Mouse (Mus musculus) urinary bladder, adult 18-20 months (tissue): ENCODE results near the gene Ipcef1.

ENCODE experiments used
- DNase-seq, 2 experiments: peaks; one replicate each; pipeline ENCODE4 v3.0.0; 2022; ENCODE audit warnings: low spot score in 2 of 2, mixed read lengths in 2 of 2

Ipcef1 gene

DNA sequence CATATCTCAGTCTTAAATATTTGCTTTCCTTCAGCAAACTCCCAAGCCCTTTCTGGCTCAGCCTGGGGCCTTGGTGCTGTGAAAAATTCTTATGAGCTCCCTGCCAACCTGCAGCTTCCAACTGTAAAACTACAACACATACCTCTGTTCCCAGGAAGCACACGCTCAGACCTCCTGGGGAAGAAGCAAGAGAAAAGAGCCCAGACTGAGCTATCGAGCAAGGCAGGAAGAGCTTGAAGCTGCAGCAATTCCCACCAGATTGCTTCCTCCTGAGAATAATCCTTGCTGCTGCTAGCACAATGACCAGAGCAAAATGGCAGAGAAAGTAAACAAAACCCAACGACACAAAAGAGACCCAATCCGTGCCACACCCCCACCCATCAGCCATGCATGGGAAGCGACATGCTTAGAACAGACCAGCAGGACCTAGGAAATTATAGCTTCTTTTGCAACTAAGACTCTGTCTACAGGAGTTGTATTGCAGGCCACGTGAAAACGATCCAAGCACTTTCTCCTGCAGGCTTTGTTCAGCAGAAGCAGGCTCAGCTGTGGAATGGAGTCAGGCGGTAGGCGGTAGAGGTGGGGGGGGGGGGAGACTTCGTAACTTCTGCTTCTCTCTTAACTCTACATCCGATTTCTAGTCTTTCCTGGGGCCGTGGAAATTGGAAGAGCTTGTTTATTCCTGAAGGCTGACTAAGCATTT, at the start of gene Ipcef1:
Gene Ipcef1, minus strand, starts transcription at position 164 of the 703 bp plus-strand sequence.
- DNase-seq: no peak

DNA sequence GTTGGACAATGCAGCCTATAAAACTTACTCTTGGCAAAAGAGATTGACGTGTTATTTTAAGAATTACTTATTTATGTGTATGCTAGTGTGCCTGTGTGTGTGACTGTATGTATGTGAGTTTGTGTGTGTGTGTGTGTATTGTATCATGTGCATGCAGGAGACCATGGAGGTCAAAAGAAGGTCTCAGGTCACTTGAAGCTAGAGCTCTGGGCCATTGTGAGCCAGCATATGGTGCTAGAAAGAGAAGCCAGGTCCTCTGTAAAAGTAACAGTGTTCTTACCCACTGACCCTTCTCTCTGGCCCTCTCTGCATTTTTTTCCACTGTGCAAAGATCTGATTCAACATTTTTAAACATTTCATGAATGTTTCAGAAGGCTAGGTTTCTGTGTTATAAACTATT, 25.7 kb upstream of the Ipcef1 start:
- no peak for DNase-seq

DNA sequence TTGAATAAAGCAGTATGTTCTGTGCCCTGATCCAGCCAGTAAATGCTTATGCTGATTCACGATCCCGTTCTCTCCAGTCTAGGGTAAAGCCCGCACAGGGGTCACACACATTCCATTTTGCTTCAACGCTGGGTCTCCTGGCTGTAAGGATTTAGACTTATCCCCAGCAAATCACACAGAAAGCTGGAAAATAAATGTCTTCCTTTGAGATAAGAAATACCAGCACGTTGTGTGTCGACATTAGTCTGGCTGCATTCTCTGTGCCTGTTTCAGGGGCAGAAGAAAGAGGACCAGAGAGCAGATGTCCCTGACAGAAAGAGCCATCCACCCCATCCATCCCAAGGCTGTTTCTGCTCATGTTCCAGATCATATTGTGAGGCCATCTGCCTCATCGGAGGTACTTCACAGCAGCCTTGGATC, 25.1 kb upstream of the Ipcef1 start:
- no peak for DNase-seq

DNA sequence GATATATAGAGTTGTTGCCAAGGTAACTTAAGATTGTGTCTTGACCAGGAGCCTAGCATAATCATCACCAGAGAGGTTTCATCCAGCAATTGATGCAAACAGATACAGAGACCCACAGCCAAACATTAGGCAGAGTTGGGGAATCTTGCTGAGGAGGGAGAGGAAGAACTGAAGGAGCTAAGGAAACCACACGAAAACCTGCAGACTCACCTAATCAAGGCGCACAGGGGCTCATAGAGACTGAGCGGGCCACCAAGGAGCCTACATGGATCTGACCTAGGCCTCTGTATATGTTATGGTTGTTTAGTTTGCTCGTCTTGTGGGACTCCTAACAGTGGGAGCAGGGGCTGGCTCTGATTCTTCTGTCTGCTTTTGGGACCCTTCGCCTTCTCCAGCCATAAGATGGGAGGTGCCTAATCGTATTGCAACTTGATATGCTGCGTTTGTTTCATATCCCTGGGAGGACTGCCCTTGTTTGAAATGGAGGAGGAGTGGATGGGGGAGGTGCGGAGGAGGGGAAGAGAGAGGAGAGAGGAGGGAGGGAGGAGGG, 24.5 kb upstream of the Ipcef1 start:
- no peak for DNase-seq

DNA sequence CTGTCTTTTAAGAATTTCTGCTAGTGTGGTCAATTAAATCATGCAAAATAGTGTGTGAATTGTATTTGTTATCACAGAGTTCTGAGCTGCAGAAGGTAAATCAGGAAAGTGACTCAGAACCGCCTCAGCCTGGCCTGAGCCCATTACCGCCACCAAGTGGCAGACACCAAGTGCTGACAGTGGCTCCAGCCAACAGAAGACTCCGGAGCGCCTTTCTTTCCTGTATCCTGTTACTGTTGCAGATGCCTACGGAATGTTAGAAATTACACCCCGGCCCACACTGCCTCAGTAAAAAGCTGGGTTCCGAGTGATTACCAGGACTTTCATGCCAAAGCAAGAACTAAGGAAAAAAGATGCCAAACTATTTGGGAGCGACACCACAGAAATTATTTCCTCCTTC, 23.9 kb upstream of the Ipcef1 start:
- DNase-seq: peak; percentile 42 to 56

DNA sequence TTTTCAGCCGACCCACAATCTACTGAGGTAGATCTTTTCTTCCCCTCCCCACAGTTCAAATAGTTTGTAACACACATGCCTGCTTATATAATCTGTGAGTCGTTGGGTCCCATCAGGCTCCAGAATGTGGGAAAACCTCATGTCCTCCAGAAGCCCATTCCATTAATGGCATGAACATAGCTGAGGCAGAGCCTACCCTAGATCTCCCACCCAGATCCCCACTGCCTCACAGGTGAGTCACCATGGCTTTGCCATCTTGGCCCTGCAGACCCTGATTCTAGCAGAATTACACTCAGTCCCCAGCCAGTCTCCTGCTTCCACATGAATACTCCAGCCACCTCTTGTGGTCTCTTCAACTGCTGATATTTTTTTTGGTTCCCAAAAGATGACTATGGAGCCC, 23.4 kb upstream of the Ipcef1 start:
- DNase-seq: no peak

DNA sequence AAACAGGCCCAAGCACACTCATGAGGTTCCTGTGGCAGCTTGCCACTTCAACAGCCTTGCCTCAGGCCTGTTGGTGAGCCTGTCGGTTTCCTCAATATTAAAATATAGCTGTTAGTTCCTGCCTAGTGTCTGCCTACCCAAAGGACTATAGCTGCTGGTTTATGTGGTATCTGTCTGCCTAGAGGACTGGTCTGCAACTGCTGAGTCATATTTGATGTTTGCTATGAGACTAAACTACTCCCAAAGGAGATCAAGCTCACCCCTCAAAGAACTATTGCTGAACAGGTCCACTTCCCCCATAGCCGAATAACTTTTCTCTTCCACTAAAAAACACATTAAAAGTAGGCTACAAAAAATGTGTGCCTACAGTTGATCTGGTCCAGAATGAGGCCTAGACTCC, 22.0 kb upstream of the Ipcef1 start:
- no peak for DNase-seq

DNA sequence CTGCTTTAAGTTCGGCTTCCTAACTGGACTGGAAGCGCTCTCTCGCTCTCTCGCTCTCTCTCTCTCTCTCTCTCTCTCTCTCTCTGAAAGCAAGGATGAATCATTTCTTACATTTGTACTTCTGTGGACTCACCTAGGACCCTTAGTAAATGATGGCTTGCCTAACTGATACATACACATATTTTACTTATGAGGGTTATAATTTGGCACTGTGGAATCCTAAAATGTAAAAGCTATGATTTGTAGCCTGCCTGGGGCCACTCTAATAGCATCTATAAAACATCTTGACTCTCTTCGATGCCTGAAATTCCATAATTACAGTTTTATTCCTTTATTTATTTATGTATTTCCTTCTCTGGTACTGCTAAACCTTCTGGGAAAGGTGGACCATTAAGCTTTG, 18.6 kb upstream of the Ipcef1 start:
- DNase-seq: no peak

DNA sequence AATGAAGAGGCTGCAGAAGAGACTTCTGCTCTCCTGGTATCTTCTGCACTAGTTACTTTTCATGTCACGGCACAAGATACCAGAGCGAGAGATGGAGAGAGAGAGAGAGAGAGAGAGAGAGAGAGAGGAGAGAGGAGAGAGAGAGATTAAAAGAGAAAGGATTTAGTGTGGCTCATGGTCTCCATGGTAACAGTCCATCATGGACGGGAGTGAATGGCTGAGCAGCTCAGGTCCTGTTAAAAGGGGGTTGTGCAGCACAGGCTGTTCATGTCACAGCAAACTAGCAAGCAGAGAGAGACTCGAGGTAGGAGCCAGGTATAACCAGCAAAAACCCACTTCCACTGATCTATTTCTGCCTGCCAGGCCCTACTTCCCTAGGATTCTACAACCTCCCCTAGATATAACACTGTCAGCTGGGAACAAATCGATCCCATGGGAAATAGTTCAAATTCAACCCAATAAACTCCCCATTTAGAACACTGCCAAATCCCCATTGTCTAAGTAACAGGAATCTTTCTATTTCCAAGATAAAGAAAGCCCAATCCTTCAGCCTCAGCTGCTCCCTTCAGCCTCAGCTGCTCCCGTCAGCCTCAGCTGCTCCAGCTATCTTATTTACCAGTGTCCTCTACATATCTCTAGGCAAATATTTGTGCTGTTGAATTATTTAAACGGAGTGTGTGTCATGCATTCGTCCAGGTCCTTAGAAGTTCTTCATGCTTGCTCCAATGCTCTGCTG, 18.0 kb upstream of the Ipcef1 start:
- DNase-seq: no peak

DNA sequence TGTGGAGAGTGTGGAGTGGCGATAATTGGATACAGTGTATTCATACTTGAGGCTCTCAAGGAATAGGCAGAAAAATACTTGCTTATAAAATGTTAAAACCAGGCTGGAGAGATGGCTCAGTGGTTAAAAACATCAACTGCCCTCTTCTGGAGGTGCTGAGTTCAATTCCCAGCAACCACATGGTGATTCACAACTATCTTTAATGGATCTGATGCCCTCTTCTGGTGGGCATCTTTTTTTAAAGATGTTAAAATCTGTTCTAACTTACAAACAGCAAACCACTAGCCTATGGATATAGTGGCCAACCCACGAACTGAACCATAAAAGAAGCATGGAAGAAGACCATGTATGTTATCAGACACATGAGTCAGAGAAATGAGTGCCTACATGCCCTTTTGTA, 16.8 kb upstream of the Ipcef1 start:
- no peak for DNase-seq

DNA sequence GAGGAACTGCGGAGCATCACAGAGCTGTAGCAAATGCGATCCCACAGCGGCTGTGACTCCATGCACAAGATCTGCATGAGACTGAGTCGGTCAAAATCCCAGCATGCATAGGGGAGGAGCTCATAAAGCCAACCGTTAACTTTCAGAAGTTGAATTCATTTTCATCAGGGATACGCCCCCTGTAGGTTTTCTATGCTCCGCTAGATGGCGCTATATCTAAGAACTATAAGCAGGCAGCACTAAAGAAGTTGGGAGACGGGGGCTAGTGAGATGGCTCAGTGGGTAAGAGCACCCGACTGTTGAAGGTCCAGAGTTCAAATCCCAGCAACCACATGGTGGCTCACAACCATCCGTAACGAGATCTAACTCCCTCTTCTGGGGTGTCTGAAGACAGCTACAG, 16.3 kb upstream of the Ipcef1 start:
- DNase-seq: no peak

DNA sequence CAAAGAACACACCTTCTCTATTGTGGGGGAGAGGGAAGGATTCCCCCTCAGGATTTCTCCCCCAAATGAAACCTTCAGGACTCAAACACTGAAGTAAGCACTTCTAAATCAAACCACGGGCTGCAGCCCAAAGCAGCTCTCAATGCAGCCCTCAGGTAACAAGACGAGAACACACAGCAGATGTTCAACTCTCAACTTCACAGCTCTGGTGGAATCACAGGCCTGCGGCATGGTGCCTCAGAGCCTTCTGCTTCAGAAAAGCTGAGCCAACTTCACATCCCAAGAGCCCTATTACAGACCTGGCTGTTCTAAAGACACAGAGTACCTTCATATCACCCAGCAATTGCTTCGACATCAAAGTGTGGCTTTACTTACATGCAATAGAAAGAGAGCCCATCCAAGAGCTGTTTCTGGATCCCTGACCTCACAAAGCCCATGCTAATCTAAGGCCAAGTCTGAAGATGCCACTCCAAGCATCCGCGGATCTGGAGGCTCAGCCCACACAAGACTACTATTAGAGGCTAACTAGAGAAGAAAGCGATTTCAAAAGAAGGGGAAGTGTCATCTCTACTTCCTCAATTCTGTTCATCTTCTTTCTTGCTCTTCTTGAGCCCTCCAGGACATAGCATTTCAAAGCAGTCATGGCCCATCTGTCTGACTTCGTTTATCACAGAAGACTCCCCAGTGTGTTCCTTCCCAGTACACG, 11.6 kb upstream of the Ipcef1 start:
- no peak for DNase-seq

DNA sequence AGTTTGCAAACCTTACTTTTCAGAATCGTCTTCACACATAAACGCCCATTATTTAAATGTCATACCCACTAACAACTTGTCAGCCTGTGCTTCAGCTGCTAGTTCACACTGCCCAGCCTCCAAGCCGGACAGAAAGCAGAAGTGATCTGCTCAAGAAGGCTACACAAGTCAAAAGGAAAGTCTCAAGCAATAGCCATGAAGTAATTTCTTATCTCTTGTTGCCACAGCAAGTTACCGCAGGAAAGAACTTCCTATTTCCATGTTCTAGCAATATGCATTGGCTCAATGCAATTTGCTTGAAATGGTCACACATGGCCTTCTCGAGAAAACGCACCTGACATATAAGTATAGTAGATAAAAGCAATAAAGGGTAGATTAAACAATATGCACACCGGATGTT, 10.7 kb upstream of the Ipcef1 start:
- DNase-seq: no peak

DNA sequence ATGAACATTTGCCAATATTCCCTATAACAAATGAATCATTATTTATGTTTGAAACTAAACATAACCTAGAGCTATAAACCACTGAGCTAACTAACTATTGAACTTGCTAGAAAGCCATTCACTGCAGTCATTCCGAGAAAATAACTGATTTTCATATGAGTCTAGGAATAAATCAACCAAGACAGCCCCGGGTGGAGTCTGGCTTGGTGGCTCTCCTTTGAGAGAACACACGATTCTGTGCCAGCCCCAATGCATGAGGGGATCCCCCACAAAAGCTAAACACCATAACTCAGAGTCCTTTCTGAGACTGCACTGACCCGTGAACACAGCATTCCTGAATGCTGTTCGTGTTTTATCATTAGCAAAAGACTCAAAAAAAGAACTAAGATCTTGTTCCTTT, 8.0 kb upstream of the Ipcef1 start:
- DNase-seq: no peak

DNA sequence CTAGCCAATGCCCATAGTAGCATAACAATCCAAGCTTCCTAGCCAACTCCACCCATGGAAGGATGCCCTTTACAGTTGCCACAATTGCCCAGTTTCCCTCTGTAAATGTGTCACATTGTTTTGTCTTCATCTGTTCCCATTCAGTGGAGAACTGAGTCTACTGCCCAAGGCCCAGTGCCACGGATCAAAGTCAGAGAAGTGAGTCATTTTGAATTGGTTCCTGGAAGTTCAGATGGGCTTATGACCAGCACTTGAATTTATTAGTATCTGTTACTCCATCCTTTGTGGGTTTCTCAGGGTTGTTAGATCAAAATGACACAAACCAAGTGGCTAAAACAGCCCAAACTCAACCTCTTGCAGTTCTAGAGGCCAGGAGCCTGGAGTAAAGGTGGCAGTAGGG, 5.3 kb upstream of the Ipcef1 start:
- no peak for DNase-seq

DNA sequence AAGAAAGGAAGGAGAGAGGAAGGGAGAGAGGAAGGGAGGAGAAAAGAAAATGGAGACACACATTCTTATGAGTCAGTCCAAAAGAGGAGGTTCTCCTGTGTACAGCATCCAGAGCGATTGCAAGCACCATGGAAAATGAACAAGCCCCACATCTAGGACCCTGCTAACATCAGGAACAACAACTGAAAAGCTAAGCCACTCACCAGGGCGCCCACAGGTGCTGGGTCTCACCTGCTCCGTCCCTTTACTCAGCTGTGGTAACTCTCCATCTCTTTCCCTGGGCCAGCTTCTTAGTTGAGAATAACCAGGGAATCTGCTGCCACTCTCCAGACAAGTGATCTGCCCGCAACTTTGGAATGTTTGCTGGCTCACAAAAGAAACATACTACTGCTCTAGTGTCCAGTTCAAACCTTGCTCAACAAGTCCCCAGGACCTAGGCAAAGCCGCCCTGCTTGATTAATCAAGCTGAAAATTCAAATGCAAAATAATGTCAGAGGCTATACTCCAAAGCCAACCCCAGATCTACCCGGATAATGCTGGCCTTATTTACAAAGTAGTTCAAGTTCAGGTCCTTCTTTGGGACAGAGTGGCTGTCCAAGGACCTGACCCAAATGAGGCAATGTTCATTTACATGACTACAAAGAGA, 2.4 kb upstream of the Ipcef1 start:
- DNase-seq: no peak

DNA sequence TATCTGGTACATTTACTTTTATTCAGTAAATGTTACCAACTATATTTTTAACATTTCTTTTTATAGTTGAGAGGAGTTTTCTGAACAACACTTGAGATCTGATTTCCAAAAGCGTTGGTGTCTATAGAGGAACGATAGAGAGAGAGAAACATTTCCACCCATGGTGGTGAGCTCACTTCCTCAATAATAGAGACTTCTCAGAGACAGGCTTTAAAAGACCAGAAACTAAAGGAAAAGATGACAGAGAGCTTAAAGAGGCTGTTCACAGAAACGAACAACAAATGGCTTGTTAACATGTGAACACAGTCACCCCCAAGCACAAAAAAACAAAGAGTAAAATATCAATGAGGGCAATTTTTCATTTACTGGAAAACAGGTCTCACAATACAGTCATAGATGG, 2.4 kb downstream of the Ipcef1 start:
- DNase-seq: no peak

DNA sequence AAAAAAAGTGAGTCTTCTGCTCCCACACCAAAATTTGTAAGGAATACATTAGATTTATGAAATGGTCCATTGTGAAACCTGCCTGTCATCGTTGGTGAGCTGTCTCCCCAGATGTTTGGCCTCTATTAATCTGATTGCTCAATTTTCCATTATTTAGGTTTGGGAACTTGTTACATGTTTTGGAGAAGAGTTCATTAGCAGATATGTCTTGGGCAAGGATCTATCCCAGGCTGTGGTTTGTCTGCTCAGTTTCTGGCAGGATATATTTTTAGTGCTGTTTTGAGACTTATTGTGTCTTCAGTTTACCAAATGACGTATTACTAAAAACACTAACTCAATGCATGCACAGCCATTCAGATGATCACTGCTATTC, 4.4 kb downstream of the Ipcef1 start:
- no peak for DNase-seq

DNA sequence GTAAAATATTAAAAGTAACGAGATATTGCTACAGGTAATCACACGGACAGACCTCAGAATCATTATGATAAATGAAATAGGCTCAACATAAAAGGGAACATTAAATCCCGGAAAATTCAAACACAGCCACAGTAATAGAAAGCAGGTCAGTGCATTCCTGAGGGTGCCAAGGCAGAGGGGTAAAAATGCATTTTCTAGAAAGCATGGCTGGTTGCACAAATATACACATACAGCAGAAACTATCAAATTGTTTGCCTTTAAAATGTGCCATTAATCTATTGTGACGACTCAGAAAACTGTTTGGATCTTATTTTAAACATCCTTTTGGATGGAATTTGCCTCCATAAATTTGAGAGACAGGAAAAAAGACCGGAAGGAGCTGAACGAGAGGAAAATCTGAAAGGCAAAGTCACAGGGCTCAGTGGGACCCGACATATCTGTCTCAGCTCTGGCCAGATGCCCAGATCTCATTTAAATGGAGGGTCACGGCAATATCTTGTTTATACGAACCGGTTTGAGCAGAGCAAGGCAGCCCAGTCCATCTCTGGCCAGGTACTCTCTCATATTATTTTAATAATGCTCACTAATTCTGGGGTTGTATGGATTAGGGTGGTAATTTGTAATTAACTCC, 4.9 kb downstream of the Ipcef1 start:
- no peak for DNase-seq

DNA sequence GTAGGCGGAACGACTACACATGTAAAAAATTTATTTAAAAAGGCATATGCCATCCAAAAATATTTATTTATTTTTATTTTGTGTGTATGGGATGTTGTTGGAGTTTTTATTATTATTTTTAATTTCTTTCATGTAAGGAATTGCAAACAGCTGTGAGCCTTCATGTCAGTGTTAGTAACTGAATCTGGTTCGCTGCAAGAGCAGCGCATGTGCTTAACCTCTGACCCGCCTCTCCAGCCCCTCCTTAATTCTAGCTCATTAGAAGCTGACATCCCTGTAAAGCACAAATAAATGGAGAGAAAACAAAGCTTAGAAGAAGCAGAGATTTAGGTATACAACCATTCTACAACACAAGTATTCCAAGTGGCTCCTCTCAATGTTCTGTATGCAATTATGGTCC, 8.4 kb downstream of the Ipcef1 start:
- no peak for DNase-seq

DNA sequence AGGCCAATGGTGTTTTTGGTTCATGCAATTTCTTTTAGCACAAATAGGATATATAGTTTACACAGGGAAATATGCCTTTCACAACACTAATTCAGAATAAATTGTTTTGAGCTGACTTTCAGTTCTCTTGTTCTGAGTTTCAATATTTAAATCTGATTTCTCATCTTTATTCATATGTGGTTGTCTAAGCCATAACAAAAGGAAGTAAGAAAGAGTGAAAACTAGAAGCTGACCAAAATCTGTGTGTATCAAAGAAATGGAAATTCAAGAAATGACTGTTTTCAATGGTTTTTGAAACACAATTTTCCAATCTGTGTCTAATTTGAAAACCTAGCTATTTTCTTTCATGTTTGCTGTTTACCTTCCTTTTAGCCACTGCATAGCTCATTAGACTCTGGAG, 11.2 kb downstream of the Ipcef1 start:
- no peak for DNase-seq

DNA sequence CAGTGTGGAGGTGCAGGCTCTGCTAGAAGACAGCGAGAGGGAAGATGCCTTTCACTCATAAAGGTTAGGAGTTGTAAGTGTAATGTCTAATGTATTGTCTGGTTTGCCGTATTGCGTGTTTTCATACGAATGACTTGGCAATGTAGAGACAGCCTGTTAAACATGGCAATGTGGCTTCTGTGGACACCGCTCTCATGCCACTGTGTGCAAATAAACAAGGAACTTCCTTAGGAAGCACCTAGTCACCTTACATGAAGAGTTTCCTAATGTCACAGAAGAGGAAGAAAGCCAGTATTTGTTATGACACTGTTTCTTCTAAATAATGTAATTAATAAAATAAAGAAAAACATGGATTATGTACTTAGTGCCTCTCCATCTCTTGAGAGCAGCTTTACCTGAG, 15.1 kb downstream of the Ipcef1 start:
- no peak for DNase-seq
